Mouse (Mus musculus) midbrain, embryonic 14.5 days (tissue): ENCODE data around the gene Kif6. TPM values are rescaled to one million over a fixed set of nuclear protein-coding genes. Genes with fewer than 3 reads are reported as not detected.

Experiments used
- ATAC-seq: fragments of 200-750 bp; cut with Nextera tagmentation; 2 replicates; pipeline ENCODE4 v1.8.0; 2017; ENCODE audit warnings: moderate number of reproducible peaks, moderate library complexity; ENCODE audit not compliant: low FRiP score, low TSS enrichment
- DNase-seq: peaks from one replicate; pipeline ENCODE4 v3.0.0-alpha.2; 2015
- H3K27ac ChIP-seq: fragments of 300-500 bp; sonication (generic); replicated peaks from 2 replicates; pipeline ENCODE4 v1.5.1; 2014; ENCODE audit warnings: mild to moderate bottlenecking, low read depth, low read length, moderate library complexity
- H3K27me3 ChIP-seq: fragments of 300-500 bp; sonication (generic); 2 replicates; pipeline ENCODE4 v1.6.1; 2014; ENCODE audit warnings: low read length, control low read depth, mixed read lengths; ENCODE audit not compliant: control insufficient read depth, insufficient read depth
- H3K36me3 ChIP-seq: fragments of 300-500 bp; sonication (generic); 2 replicates; pipeline ENCODE4 v1.6.1; 2014; ENCODE audit warnings: low read length, control low read depth; ENCODE audit not compliant: control insufficient read depth, insufficient read depth
- H3K4me1 ChIP-seq: fragments of 300-500 bp; sonication (generic); 2 replicates; pipeline ENCODE4 v1.6.1; 2014; ENCODE audit warnings: mild to moderate bottlenecking, antibody characterized with exemption, low read length, control low read depth; ENCODE audit not compliant: control insufficient read depth, insufficient read depth
- H3K4me2 ChIP-seq: fragments of 300-500 bp; sonication (generic); 2 replicates; pipeline ENCODE4 v1.6.1; 2014; ENCODE audit warnings: mild to moderate bottlenecking, low read length, moderate library complexity
- H3K4me3 ChIP-seq: fragments of 300-500 bp; sonication (generic); replicated peaks from 2 replicates; pipeline ENCODE4 v1.5.1; 2014; ENCODE audit warnings: low read depth, low read length
- H3K9ac ChIP-seq: fragments of 300-500 bp; sonication (generic); replicated peaks from 2 replicates; pipeline ENCODE4 v1.6.1; 2014; ENCODE audit warnings: mild to moderate bottlenecking, low read length, moderate library complexity
- H3K9me3 ChIP-seq: fragments of 300-500 bp; sonication (generic); 2 replicates; pipeline ENCODE4 v1.6.1; 2016; ENCODE audit warnings: low read length, control low read depth, mixed read lengths; ENCODE audit not compliant: control insufficient read depth
- WGBS: fragments of 180-500 bp; shearing (Covaris S2); extraction: QIAGEN DNeasy Blood & Tissue Kit; methylation state at CpG from one replicate; pipeline ENCODE4 v1.1.7; 2014; 5-methylcytosine and 5-hydroxymethylcytosine counted together
- polyA plus RNA-seq: library from polyadenylated mRNA; unstranded; fragments of >200 nt; fragmentation: Nextera tagmentation; extraction: Ambion mirVana; gene quantifications from 2 replicates; pipeline ENCODE4 v1.2.1, GENCODE M21; 2014

The Kif6 gene
- polyA plus RNA-seq, 1 experiment from 2014 or later, result 2.4 TPM

- ATAC-seq (no peak), DNase-seq (no peak)
- H3K9ac ChIP-seq, result no peak overlapping the region
- H3K4me3 ChIP-seq, result no peak overlapping the region
- H3K4me2 ChIP-seq, result no peak overlapping the region
- H3K27me3 ChIP-seq, result no peaks in the 10 kb centered on the region
- no peak overlapping the region for H3K27ac ChIP-seq
- no peaks in the 10 kb centered on the region for H3K9me3 ChIP-seq
- H3K4me1 ChIP-seq, result no peaks in the 10 kb centered on the region
- no peaks in the 10 kb centered on the region for H3K36me3 ChIP-seq
- 95% methylated on average over 7 of the region's 7 CpGs for WGBS
Observed at GRCm38 (mm10) chr17:49753874-49754273, 138.9 kb downstream of the Kif6 start.

GRCm38 (mm10) chr17:49756862-49757261 lies 141.9 kb downstream of the Kif6 start:
- WGBS, result 85% methylated on average over 19 of the region's 19 CpGs
- Histone ChIP-seq H3K4me3 (no peak overlapping the region), H3K9me3 (no peaks in the 10 kb centered on the region), H3K36me3 (no peaks in the 10 kb centered on the region), H3K9ac (no peak overlapping the region), H3K27me3 (no peaks in the 10 kb centered on the region), H3K4me2 (no peak overlapping the region), H3K27ac (no peak overlapping the region), H3K4me1 (no peaks in the 10 kb centered on the region)
- DNase-seq, result no peak
- ATAC-seq, result no peak

GRCm38 (mm10) chr17:49759047-49759446 lies 144.1 kb downstream of the Kif6 start:
- H3K4me3 ChIP-seq, result no peak overlapping the region
- DNase-seq, result no peak
- H3K4me1 ChIP-seq, result no peaks in the 10 kb centered on the region
- H3K9me3 ChIP-seq, result no peaks in the 10 kb centered on the region
- ATAC-seq, result no peak
- WGBS, result 78% methylated on average over 4 of the region's 4 CpGs
- no peaks in the 10 kb centered on the region for H3K36me3 ChIP-seq
- H3K4me2 ChIP-seq, result no peak overlapping the region
- no peak overlapping the region for H3K27ac ChIP-seq
- no peak overlapping the region for H3K9ac ChIP-seq
- H3K27me3 ChIP-seq, result no peaks in the 10 kb centered on the region

GRCm38 (mm10) chr17:49761260-49761659 lies 146.3 kb downstream of the Kif6 start:
- DNase-seq, result no peak
- Histone ChIP-seq H3K27me3 (no peaks in the 10 kb centered on the region), H3K4me1 (no peaks in the 10 kb centered on the region), H3K4me2 (no peak overlapping the region), H3K36me3 (no peaks in the 10 kb centered on the region), H3K4me3 (no peak overlapping the region), H3K9ac (no peak overlapping the region), H3K27ac (no peak overlapping the region), H3K9me3 (no peaks in the 10 kb centered on the region)
- no peak for ATAC-seq
- 81% methylated on average over 11 of the region's 11 CpGs for WGBS

- Histone ChIP-seq H3K36me3 (no peaks in the 10 kb centered on the region), H3K9me3 (no peaks in the 10 kb centered on the region), H3K27ac (no peak overlapping the region), H3K4me1 (no peaks in the 10 kb centered on the region), H3K27me3 (no peaks in the 10 kb centered on the region), H3K4me3 (no peak overlapping the region), H3K9ac (no peak overlapping the region), H3K4me2 (no peak overlapping the region)
- ATAC-seq (no peak), DNase-seq (no peak)
- 80% methylated on average over 8 of the region's 8 CpGs for WGBS
Observed at GRCm38 (mm10) chr17:49761838-49762237, 146.9 kb downstream of the Kif6 start.

GRCm38 (mm10) chr17:49764963-49765362 lies 150.0 kb downstream of the Kif6 start:
- WGBS, result 67% methylated on average over 6 of the region's 6 CpGs

GRCm38 (mm10) chr17:49767717-49768370 lies 152.9 kb downstream of the Kif6 start:
- ATAC-seq (no peak), DNase-seq (peak; percentile 40)
- 29% methylated on average over 10 of the region's 10 CpGs for WGBS
- Histone ChIP-seq H3K4me3 (no peak overlapping the region), H3K27ac (no peak overlapping the region), H3K27me3 (no peaks in the 10 kb centered on the region), H3K36me3 (no peaks in the 10 kb centered on the region), H3K4me2 (0 out of 2 replicates have a peak overlapping the region, but pooled peaks have one; percentile 10), H3K4me1 (0 out of 2 replicates have a peak, but pooled peaks cover 5% of the 10 kb centered on the region), H3K9ac (no peak overlapping the region), H3K9me3 (no peaks in the 10 kb centered on the region)

More at GRCm38 (mm10) chr17:49764963-49765362, 150.0 kb downstream of the Kif6 start:
- Histone ChIP-seq H3K27ac (no peak overlapping the region), H3K36me3 (no peaks in the 10 kb centered on the region), H3K4me2 (no peak overlapping the region), H3K4me3 (no peak overlapping the region), H3K27me3 (no peaks in the 10 kb centered on the region), H3K9ac (no peak overlapping the region), H3K9me3 (no peaks in the 10 kb centered on the region), H3K4me1 (0 out of 2 replicates have a peak, but pooled peaks cover 5% of the 10 kb centered on the region)
- DNase-seq, result no peak
- ATAC-seq, result no peak

- Histone ChIP-seq H3K27ac (no peak overlapping the region), H3K4me2 (no peak overlapping the region), H3K9me3 (no peaks in the 10 kb centered on the region), H3K27me3 (no peaks in the 10 kb centered on the region), H3K9ac (no peak overlapping the region), H3K4me1 (0 out of 2 replicates have a peak, but pooled peaks cover 5% of the 10 kb centered on the region), H3K36me3 (no peaks in the 10 kb centered on the region), H3K4me3 (no peak overlapping the region)
- DNase-seq (no peak), ATAC-seq (no peak)
- WGBS, result 85% methylated on average over 10 of the region's 10 CpGs
Observed at GRCm38 (mm10) chr17:49771703-49772315, 156.9 kb downstream of the Kif6 start.
